Mouse (Mus musculus): ENCODE results near the gene Vmn2r89. TPM values are rescaled to one million over a fixed set of nuclear protein-coding genes. Genes with fewer than 3 reads are reported as not detected.

Vmn2r89 gene
- total RNA-seq, 2 experiments from 2014 or later, result not detected

Other genes with a start within 250 kb of the Vmn2r89 start
- not detected for gene Ear14, start 248.5 kb upstream of the Vmn2r89 start, total RNA-seq (2021)
- gene Rnase2a, start 195.7 kb upstream of the Vmn2r89 start, total RNA-seq (2021), result not detected
- gene Gm7247, start 90.1 kb upstream of the Vmn2r89 start, total RNA-seq (2021), result not detected
- not detected for gene Vmn2r88, start 41.0 kb upstream of the Vmn2r89 start, total RNA-seq (2021)
- not detected for gene Gm5622, start 100.9 kb downstream of the Vmn2r89 start, total RNA-seq (2021)
- not detected for gene Gm17175, start 122.2 kb downstream of the Vmn2r89 start, total RNA-seq (2021)
- not detected for gene Gm17174, start 140.3 kb downstream of the Vmn2r89 start, total RNA-seq (2021)
- not detected for gene Gm17078, start 159.5 kb downstream of the Vmn2r89 start, total RNA-seq (2021)
- not detected for gene Gm4181, start 183.8 kb downstream of the Vmn2r89 start, total RNA-seq (2021)
- gene Gm17079, start 243.6 kb downstream of the Vmn2r89 start, total RNA-seq (2021), result not detected